Mouse (Mus musculus) thymus, adult 2 months (tissue): ENCODE measurements around the gene Susd1.

Experiments used
- CTCF ChIP-seq: fragments of 200-500 bp; IDR thresholded peaks from 2 replicates; pipeline ENCODE4 v1.5.1; 2012; ENCODE audit warnings: mild to moderate bottlenecking, control low read depth, low read length, moderate library complexity, borderline replicate concordance; ENCODE audit not compliant: control insufficient read depth, poor library complexity, insufficient read depth; ENCODE audit errors: extremely low read depth
- POLR2A ChIP-seq: fragments of 200-500 bp; IDR thresholded peaks from 2 replicates; pipeline ENCODE4 v1.6.1; 2012; ENCODE audit warnings: mild to moderate bottlenecking, low read length, control low read depth, moderate library complexity; ENCODE audit not compliant: control insufficient read depth, poor library complexity, insufficient read depth; ENCODE audit errors: extremely low read depth

DNA sequence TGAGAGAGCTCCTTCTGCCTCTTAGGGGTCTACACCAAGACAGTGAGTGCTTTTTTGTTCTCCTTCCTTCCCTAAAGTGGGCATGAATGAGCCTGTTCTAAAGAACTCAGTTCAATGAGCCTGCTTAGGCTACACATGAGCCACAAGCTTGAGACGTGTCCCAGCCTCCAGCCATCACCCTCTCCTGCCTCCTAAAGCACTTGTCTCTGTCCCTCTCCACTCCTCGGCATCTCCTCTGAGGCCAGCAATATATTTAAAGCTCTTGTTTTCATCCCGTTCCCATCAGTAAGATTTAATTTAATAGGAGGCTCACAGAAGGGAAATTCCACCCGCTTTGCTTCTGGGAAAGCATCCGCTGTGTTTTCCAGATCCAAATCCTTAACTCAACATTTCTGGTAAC is 98.4 kb downstream of the Susd1 start:
- no peak for TF ChIP-seq CTCF
- TF ChIP-seq POLR2A = no peak
